ENCODE assay signal across 7 mouse cellular contexts in the genomic region with DNA sequence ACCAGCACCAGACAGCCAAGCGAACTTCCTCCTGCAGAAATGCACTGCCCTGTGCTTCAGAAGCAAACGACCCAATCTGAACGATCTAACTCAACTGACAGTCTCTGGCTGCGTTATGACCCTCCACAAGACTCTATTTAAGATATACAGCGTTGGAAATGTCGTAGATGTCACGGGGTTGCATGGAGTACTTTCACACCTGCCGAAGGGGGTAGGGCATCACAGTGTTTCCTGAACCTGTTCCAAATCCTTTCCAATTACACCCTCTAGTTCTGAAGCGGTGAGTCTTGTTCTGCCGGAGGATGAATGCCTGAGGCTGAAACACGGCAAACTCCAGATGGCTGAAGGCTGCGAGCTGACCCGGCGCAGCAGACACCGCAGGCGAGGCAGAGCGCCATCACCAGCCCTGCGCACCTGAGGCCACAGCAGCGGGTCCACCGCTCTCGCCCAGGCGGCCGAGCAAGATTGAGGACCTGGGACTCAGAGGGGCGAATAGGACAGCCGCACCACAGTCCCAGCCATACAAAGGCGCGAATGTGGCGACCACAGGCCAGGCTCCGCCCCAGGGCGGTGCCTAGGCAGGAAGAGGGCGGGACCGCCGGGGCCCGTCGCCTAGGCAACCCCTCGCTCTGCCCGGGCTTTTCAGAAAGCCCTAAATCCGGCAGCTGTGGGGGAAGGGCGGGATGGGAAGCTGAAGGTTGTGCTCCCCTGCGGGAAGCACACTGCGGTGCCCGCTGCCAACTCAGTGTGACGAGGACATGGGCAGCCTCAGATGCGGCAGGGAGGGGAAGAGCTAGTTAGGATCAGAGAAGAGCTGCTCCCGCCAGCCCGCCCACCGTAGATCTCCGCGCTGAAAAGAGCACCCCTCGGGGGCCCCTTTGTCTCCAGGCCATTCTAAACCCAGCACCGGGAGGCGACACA. TPM values are rescaled to one million over a fixed set of nuclear protein-coding genes. Genes with fewer than 3 reads are reported as not detected.
DNase-seq lines count a peak whose midpoint lies in the region; ATAC-seq lines count a peak whose summit lies in the region.

Gene Ing1, plus strand, starts transcription at position 773 of the 921 bp plus-strand sequence.

- intact Hi-C loops in left cerebral cortex, postnatal 36 days (cut with DNase I) = loop anchor here (5.0 kb wide), 2 partner anchors 47 to 172 kb away; partner anchors contain the start of gene Arhgef7

- DNase-seq in adrenal gland, adult 2 months = peak; percentile 96
- peak; percentile 98 for DNase-seq in embryo, embryonic 11.5 days (ENCODE audit: low read depth, low spot score)
- DNase-seq in gastrocnemius, postnatal 4 days (ENCODE audit: low spot score in 2 of 2) = peak; percentile 86 to 94
- DNase-seq in left cerebral cortex, postnatal 36 days (ENCODE audit: low spot score in 2 of 2) = peak; percentile 93 to 94
- peak; percentile 99 for DNase-seq in midbrain, embryonic 11.5 days (ENCODE audit: low spot score, missing footprints)
- DNase-seq in skeletal muscle tissue, adult 2 months (ENCODE audit: low read depth, low spot score) = peak; percentile 91

- no peaks in the 10 kb centered on the region for H3K9me3 ChIP-seq in intestine, embryonic 16.5 days (ENCODE audit: control insufficient read depth, low read length)
- no peaks in the 10 kb centered on the region for H3K9me3 ChIP-seq in midbrain, embryonic 11.5 days (ENCODE audit: control insufficient read depth, low read length)

- H3K4me3 ChIP-seq in intestine, embryonic 16.5 days (ENCODE audit: low read length) = peak within 1 kb of the TSS; percentile 97
- H3K4me3 ChIP-seq in midbrain, embryonic 11.5 days (ENCODE audit: low read depth, low read length) = peak within 1 kb of the TSS; percentile 72

- under 1% methylated on average over 52 of the region's 52 CpGs for WGBS in intestine, embryonic 16.5 days
- WGBS in midbrain, embryonic 11.5 days = under 1% methylated on average over 52 of the region's 52 CpGs

- peak within 1 kb of the TSS; percentile 100 for H3K27ac ChIP-seq in intestine, embryonic 16.5 days (ENCODE audit: low read length)
- H3K27ac ChIP-seq in midbrain, embryonic 11.5 days (ENCODE audit: low read depth, low read length) = peak within 1 kb of the TSS; percentile 100

- H3K4me1 ChIP-seq in intestine, embryonic 16.5 days (ENCODE audit: control insufficient read depth, insufficient read depth, low read length) = peaks cover 28% of the 10 kb centered on the region
- peaks cover 16% of the 10 kb centered on the region for H3K4me1 ChIP-seq in midbrain, embryonic 11.5 days (ENCODE audit: control insufficient read depth, insufficient read depth, low read length)

- ATAC-seq in intestine, embryonic 16.5 days = peak; percentile 75
- peak; percentile 82 for ATAC-seq in midbrain, embryonic 11.5 days (ENCODE audit: low FRiP score)

- H3K36me3 ChIP-seq in intestine, embryonic 16.5 days (ENCODE audit: control insufficient read depth, insufficient read depth, low read length) = no peaks in the 10 kb centered on the region
- no peaks in the 10 kb centered on the region for H3K36me3 ChIP-seq in midbrain, embryonic 11.5 days (ENCODE audit: control insufficient read depth, insufficient read depth, low read length)

- H3K27me3 ChIP-seq in intestine, embryonic 16.5 days (replicated peaks; ENCODE audit: control insufficient read depth, insufficient read depth, low read length) = no peaks in the 10 kb centered on the region
- H3K27me3 ChIP-seq in midbrain, embryonic 11.5 days (ENCODE audit: control insufficient read depth, insufficient read depth, low read length) = no peaks in the 10 kb centered on the region

- peak within 1 kb of the TSS; percentile 77 for H3K4me2 ChIP-seq in intestine, embryonic 16.5 days (ENCODE audit: low read depth, low read length)
- H3K4me2 ChIP-seq in midbrain, embryonic 11.5 days = peak within 1 kb of the TSS; percentile 78

- H3K9ac ChIP-seq in intestine, embryonic 16.5 days (ENCODE audit: low read depth, low read length) = peak within 1 kb of the TSS; percentile 96
- peak within 1 kb of the TSS; percentile 94 for H3K9ac ChIP-seq in midbrain, embryonic 11.5 days (ENCODE audit: low read length)

RNA-seq across cellular contexts. Expression of gene Ing1, which starts in this region (rescaled TPM):
- 10 to 100 TPM; 36.2 to 40.3 TPM for total RNA-seq in adrenal gland, adult 2 months (2021)
- 8.8 and 9.8 TPM in 2 replicates for polyA plus RNA-seq in adrenal gland, adult 2 months (2012; rRNA removed)
- total RNA-seq in gastrocnemius, postnatal 4 days (2021) = 10 to 100 TPM; 39.7 to 47.8 TPM
- 21.5 and 22.0 TPM in 2 replicates for polyA plus RNA-seq in intestine, embryonic 16.5 days (2015; fragmentation: Nextera tagmentation; extraction: Ambion mirVana)
- 10 to 100 TPM; 55.0 to 55.4 TPM for total RNA-seq in left cerebral cortex, postnatal 36 days (2021)
- 46.9 and 48.1 TPM in 2 replicates for polyA plus RNA-seq in midbrain, embryonic 11.5 days (2014; fragmentation: Nextera tagmentation; extraction: Ambion mirVana)

Comparison
In these comparisons a context has a peak if more than half of its experiments do, and no peak if none do; other contexts are left out.
1. Peak in every context shown above with its lines: DNase-seq, ATAC-seq, H3K4me3 ChIP-seq and H3K27ac ChIP-seq.